Mouse (Mus musculus): ENCODE results near the gene Cryaa. TPM values are rescaled to one million over a fixed set of nuclear protein-coding genes. Genes with fewer than 3 reads are reported as not detected.
A peak's percentile ranks its signal among the peaks of the same experiment; 100 is the strongest.

Cryaa gene
- total and polyA plus RNA-seq, 2 experiments: not detected

DNA sequence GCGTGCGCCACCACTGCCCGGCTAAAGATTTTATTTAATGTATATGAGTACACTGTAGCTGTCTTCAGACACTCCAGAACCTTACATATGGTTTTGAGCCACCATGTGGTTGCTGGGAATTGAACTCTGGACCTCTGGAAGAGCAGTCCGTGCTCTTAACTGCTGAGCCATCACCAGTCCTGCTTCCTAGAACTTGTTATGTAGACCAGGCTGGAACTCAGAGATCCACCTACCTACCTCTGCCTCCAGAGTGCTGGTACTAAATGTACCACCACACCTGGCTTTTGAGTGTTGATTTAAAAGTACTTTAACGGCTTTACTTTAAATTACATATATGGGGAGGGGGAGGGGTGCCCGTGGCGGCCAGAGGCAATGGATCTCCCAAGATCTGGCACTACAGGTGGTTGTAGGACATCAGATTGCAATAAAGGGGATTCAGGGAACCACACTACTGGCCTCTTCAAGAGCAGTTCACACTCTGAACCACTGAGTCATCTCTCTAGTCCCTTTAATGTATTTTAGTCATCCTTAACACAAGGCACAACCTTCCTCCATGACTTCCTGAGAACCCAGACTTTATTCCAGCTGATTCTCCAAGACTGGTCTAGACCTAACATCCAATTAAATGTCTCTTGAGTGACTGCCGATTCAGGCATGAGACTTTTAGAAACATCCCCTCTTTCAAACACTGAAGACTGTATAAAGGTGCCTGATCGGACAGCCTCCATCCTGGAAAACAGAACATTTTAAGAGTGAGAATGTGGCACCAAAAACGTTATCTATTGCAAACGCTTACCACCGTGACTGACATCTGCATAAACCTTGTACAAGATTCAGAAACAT, 20.2 kb upstream of the Cryaa start:
- Histone ChIP-seq H3K4me1 (ENCODE audit: control insufficient read depth, insufficient read depth, low read length) (peaks cover 15% of the 10 kb centered on the region), H3K27ac (replicated peaks; ENCODE audit: insufficient read depth, low read depth, low read length) (peak overlapping the region; percentile 81), H3K79me2 (ENCODE audit: control insufficient read depth, insufficient read depth, low read length) (peaks cover 26% of the 10 kb centered on the region), H3K36me3 (ENCODE audit: control insufficient read depth, insufficient read depth, low read length) (peaks cover 24% of the 10 kb centered on the region), H3K4me3 (ENCODE audit: insufficient read depth, low read depth, low read length) (peak overlapping the region; percentile 90), H3K27me3 (ENCODE audit: control insufficient read depth, insufficient read depth, low read length) (no peaks in the 10 kb centered on the region), H3K9ac (ENCODE audit: low read depth, low read length) (peak overlapping the region; percentile 97)
- peak; percentile 61 for DNase-seq (ENCODE audit: extremely low read depth, low read depth, low spot score)
- TF ChIP-seq CTCF (IDR thresholded peaks at IDR 0.05; ENCODE audit: low read depth, low read length): no peak
- no peak for TF ChIP-seq POLR2A (IDR thresholded peaks at IDR 0.05; ENCODE audit: extremely low read depth, insufficient read depth, low read length)
- 32% methylated on average over 12 of the region's 12 CpGs for WGBS

DNA sequence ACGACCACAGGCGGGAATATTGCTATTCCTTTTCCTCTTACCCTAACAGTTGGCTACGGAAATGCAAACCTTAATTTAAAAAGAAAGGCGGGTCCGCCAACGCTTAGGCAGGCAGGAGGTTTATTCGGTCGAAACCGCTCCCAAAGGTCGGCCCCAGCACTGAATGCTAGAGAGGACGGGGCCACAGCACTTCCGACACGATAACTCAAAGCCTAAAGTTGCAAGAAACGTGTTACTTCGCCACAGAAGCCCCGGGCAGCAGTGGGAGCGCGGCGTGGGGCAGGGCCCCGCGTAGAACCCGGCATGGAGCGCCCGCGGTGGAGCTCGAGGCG, 19.5 kb upstream of the Cryaa start:
- H3K27me3 ChIP-seq (ENCODE audit: control insufficient read depth, insufficient read depth, low read length): no peaks in the 10 kb centered on the region
- TF ChIP-seq POLR2A (IDR thresholded peaks at IDR 0.05; ENCODE audit: extremely low read depth, insufficient read depth, low read length): no peak
- TF ChIP-seq CTCF (IDR thresholded peaks at IDR 0.05; ENCODE audit: low read depth, low read length): no peak
- peaks cover 16% of the 10 kb centered on the region for H3K36me3 ChIP-seq (ENCODE audit: control insufficient read depth, insufficient read depth, low read length)
- H3K9ac ChIP-seq (ENCODE audit: low read depth, low read length): peak overlapping the region; percentile 97
- H3K4me1 ChIP-seq (ENCODE audit: control insufficient read depth, insufficient read depth, low read length): peaks cover 15% of the 10 kb centered on the region
- peak overlapping the region; percentile 81 for H3K27ac ChIP-seq (replicated peaks; ENCODE audit: insufficient read depth, low read depth, low read length)
- peaks cover 25% of the 10 kb centered on the region for H3K79me2 ChIP-seq (ENCODE audit: control insufficient read depth, insufficient read depth, low read length)
- WGBS: 1% methylated on average over 27 of the region's 27 CpGs
- no peak for DNase-seq (ENCODE audit: extremely low read depth, low read depth, low spot score)
- H3K4me3 ChIP-seq (ENCODE audit: insufficient read depth, low read depth, low read length): peak overlapping the region; percentile 90

DNA sequence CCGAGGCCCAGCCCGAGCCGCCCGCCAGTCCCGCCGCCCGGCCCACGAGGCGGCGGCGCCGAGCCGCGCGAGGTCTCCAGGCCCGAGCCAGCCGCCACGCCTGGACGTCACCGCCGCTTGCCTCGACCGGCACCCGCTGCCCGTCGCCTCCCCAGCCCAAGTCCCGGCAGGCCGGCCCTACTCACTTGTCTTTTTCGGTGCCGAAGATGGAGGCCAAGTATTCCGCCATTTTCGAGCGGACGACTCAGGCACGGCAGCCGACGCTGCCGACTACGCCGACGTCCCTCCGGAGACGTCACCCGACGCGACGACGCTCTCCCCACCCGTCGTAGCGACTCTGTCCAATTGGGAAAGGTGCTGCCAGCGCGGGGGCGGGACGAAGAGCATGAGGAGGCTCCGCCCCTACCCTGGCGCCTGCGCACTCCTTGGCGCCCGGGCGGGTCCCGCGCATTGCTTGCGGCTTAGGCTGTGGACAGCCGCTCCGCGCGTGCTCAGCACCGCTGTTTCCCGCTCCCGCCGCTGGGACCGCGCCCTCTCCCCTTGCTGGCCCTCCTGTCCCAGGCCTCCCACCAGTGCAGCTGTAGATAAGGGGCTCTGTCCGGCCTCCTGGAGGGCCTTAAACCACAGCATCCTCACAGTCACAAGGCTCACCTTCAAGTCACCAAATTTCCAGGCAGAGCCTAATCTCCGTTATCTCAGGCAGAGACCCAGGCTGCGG, 19.0 kb upstream of the Cryaa start, which contains the start of gene U2af1:
Gene U2af1 (minus strand): TSS at position 425 of the 718 bp plus-strand sequence.
- H3K36me3 ChIP-seq (ENCODE audit: control insufficient read depth, insufficient read depth, low read length): peaks cover 11% of the 10 kb centered on the region
- H3K27me3 ChIP-seq (ENCODE audit: control insufficient read depth, insufficient read depth, low read length): no peaks in the 10 kb centered on the region
- peak; percentile 85 for DNase-seq (ENCODE audit: extremely low read depth, low read depth, low spot score)
- peak within 1 kb of the TSS; percentile 81 for H3K27ac ChIP-seq (replicated peaks; ENCODE audit: insufficient read depth, low read depth, low read length)
- H3K4me1 ChIP-seq (ENCODE audit: control insufficient read depth, insufficient read depth, low read length): peaks cover 15% of the 10 kb centered on the region
- TF ChIP-seq CTCF (IDR thresholded peaks at IDR 0.05; ENCODE audit: low read depth, low read length): 0 out of 2 replicates have a peak, but pooled peaks have one; percentile 0
- peak; percentile 64 for TF ChIP-seq POLR2A (IDR thresholded peaks at IDR 0.05; ENCODE audit: extremely low read depth, insufficient read depth, low read length)
- under 1% methylated on average over 71 of the region's 77 CpGs for WGBS
- peaks cover 20% of the 10 kb centered on the region for H3K79me2 ChIP-seq (ENCODE audit: control insufficient read depth, insufficient read depth, low read length)
- peak within 1 kb of the TSS; percentile 90 for H3K4me3 ChIP-seq (ENCODE audit: insufficient read depth, low read depth, low read length)
- H3K9ac ChIP-seq (ENCODE audit: low read depth, low read length): peak within 1 kb of the TSS; percentile 97

DNA sequence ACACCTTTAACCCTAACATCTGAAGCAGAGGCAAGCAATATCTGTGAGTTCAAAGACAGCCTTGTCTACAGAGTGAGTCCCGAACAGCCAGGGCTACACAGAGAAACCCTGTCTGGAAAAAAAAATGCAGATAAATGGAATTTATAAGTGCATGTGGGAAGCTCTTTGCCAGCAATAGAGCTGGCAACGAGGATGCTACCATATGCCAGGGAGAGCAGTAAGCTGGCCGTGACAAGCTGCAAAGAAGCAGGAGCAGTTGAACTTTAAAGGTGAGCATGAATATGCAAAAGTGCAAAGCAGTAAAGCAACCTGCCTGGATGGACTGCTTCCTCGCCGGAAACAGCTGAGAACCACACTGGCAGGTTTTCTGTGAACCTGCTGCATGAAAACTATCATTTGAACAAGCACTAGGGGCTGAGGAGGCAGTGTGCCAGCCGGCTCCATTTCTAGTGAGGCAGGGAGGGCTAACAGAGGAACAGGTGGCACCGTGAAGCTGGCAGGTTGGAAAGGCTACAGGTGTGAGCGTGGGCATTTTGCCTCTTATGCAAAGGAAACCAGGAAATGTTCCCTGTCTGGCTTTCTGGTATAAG, 16.9 kb upstream of the Cryaa start:
- TF ChIP-seq CTCF (IDR thresholded peaks at IDR 0.05; ENCODE audit: low read depth, low read length) (no peak), POLR2A (IDR thresholded peaks at IDR 0.05; ENCODE audit: extremely low read depth, insufficient read depth, low read length) (no peak)
- Histone ChIP-seq H3K27me3 (ENCODE audit: control insufficient read depth, insufficient read depth, low read length) (no peaks in the 10 kb centered on the region), H3K4me3 (ENCODE audit: insufficient read depth, low read depth, low read length) (no peak overlapping the region), H3K79me2 (ENCODE audit: control insufficient read depth, insufficient read depth, low read length) (peaks cover 13% of the 10 kb centered on the region; the same call in 1 of the 2 replicates), H3K36me3 (ENCODE audit: control insufficient read depth, insufficient read depth, low read length) (no peaks in the 10 kb centered on the region), H3K4me1 (ENCODE audit: control insufficient read depth, insufficient read depth, low read length) (peaks cover 10% of the 10 kb centered on the region), H3K27ac (replicated peaks; ENCODE audit: insufficient read depth, low read depth, low read length) (no peak overlapping the region), H3K9ac (ENCODE audit: low read depth, low read length) (no peak overlapping the region)
- no peak for DNase-seq (ENCODE audit: extremely low read depth, low read depth, low spot score)
- 89% methylated on average over 8 of the region's 8 CpGs for WGBS

DNA sequence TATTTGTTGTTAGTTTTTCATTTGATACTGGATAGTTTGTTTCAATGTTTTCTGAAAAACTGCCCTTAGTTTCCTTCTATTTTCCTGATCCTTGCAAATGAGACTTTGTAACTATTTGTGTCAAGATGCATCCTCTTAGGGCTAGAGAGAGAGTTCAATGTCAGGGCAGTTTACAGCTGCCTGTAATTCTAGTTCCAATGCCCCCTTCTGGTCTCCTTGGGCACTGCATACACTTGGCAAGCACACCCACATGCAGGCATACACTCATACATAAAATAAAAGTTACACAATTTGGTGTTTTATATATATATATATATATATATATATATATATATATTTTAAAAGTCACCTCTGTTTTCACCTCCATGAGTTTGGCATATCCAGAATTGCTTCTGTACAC, 14.8 kb upstream of the Cryaa start:
- Histone ChIP-seq H3K79me2 (ENCODE audit: control insufficient read depth, insufficient read depth, low read length) (peaks cover 6% of the 10 kb centered on the region; the same call in 1 of the 2 replicates), H3K27me3 (ENCODE audit: control insufficient read depth, insufficient read depth, low read length) (no peaks in the 10 kb centered on the region), H3K4me3 (ENCODE audit: insufficient read depth, low read depth, low read length) (no peak overlapping the region), H3K4me1 (ENCODE audit: control insufficient read depth, insufficient read depth, low read length) (0 out of 2 replicates have a peak, but pooled peaks cover 2% of the 10 kb centered on the region), H3K36me3 (ENCODE audit: control insufficient read depth, insufficient read depth, low read length) (no peaks in the 10 kb centered on the region), H3K9ac (ENCODE audit: low read depth, low read length) (no peak overlapping the region), H3K27ac (replicated peaks; ENCODE audit: insufficient read depth, low read depth, low read length) (no peak overlapping the region)
- peak; percentile 25 for DNase-seq (ENCODE audit: extremely low read depth, low read depth, low spot score)
- TF ChIP-seq CTCF (IDR thresholded peaks at IDR 0.05; ENCODE audit: low read depth, low read length) (peak; percentile 13; the same call in 1 of the 2 replicates), POLR2A (IDR thresholded peaks at IDR 0.05; ENCODE audit: extremely low read depth, insufficient read depth, low read length) (no peak)
